ENCODE assay signal across 13 mouse cellular contexts in genomic region chr3:130535021-130535420, GRCm38 (mm10).
"Had no signal": no experiment of that assay in that cellular context is flagged by ENCODE, and none has a peak within 500 bp of the region (broad histone marks: within the 10 kb centered on the region; RNA-seq: fewer than 3 reads in every experiment).

No protein-coding gene starts in this region.

- DNase-seq: gastrocnemius, adult 2 months; gastrocnemius, postnatal 10 days; gastrocnemius, postnatal 25 days; heart, adult 18-20 months; heart, postnatal 10 days; heart, postnatal 4 days; kidney, adult 18-20 months; kidney, adult 8-10 months; kidney, postnatal 10 days; kidney, postnatal 25 days; kidney, postnatal 4 days; liver; liver, embryonic 13.5 days had no signal
